Mouse (Mus musculus): ENCODE results near the gene Magi2.
"Not testable (repeated sequence)": the region's sequence is repeated elsewhere in the genome, so short reads cannot be mapped to it uniquely, and the experiment has no call there.

The Magi2 gene

GRCm38 (mm10) chr5:20676193-20676871 lies 1449.5 kb downstream of the Magi2 start:
- peak; percentile 64 for DNase-seq

DNA sequence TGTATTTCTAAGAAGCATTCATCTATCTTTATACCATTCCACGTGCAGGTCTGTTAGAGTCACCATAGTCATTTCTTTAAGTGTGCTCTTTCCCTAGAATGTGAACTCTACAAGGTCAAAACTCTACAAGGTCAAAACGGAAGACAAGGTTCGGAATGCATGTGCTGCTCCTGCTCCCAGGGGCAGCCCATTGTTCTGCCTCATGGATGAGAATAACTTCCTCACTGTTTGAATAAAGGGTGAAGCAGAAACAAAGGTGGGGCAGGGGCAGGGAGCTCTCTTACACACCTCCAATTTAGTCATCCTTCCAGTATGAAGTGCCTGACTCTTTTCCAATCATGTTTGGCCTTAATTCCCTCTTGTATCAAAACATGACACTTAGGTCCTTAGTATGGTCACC lies 1450.4 kb downstream of the Magi2 start:
- DNase-seq = no peak

DNA sequence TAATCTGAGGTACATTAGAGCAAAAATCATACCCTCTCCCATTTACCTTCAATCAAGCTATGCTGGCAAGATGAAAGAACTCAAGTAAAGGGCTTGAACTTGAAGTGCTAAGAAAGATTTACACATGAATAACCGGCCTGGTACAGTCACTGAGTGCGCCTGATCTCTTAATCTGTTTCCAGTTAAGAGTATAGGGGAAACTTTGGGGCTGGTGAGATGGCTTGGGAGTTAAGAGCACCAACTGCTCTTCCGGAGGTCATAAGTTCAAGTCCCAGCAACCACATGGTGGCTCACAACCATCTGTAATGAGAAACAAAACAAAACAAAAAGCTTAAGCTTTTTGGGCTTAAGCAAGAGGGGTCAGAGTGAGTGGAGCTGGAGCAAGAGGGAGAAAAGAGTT lies 1451.7 kb downstream of the Magi2 start:
- no peak for DNase-seq

DNA sequence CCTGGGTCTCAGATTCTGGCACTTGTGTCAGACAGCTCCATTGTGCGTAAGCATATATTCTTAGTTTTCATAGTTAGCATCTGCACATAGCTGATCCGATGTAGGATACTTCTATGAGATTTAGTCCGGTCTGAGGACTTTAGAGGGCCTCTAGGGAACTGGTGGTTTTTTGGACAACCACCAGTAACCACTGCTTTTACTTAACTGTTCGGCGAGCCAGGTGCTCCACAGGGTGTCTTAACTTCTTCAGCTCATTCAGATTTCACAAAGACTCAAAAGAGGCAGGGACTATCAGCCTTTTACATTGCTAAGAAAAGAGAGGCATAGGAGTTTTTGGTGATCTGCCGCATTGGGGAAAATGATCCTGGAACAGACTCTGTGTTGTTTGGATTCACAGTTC lies 1453.1 kb downstream of the Magi2 start:
- DNase-seq = no peak

DNA sequence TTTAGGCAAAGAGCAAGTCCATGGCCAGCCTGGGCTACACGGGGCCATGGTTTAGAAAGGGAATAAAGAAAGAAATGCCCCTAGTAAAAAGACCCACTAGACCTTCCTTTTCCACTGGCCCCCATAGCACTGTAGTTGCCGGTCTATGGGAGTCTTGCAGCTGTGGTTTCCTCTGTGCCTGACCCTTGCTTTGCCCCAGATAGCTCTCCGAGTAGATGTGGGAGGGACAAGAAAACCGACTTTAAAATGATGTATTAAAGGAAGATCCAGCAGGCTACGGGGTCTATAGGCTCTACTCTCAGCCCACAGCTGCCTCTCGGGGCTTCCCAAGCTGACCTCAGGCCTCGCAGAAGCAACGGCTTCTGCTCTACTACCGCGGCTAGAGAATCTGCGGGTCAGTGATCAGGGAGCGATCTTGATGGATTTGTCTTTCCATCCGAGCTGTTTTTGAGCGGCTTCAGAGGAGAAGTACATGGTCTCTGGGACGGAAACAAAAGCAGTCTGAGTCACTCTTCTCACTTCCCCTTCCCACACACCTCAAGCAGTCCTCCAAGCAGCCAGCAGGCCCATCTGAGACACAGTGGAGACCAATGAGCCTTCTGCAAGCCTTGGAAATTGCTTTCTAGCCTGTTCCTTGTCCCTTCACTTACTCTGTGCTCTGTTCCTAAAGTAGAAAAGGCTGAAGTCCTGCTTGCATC lies 1454.1 kb downstream of the Magi2 start:
- DNase-seq = peak; percentile 96

DNA sequence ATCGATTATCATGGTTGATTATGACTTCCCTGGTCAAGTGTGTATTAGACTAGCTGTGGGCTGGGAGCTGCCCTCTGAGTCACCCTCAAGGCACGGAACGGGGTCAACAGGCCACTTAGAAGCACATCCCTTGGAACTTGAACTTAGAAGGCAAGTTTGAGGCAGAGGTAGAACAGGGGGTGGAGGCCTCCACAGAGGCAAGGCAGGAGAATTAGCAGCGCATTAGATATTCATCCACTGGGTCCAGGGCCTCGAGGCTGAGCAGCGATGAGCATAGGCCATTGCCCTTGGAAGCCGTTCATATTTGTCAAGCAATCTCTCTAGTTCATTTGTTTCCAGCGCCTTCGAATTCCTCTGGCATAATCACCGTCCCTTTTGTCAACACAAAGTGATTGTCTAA lies 1454.8 kb downstream of the Magi2 start:
- DNase-seq = peak; percentile 83

DNA sequence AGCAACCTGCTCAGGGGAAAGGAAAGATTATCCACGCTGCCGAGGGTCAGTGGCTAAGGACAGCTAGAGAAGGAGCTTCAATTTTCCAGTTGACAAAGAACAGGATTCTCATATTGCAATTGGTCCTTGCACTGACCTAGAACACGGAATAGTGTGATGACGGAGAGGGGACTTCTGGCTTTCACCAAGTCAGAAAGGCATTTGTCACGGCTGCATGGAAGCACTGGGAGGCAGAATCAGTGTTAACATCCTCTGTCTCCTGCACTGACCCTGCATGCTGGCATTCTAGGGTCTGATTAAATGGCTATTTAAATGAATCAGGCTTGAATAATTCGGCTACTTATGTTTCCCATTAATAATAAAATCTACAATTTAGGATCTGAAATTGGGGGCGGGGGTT lies 1455.4 kb downstream of the Magi2 start:
- peak; percentile 52 for DNase-seq

GRCm38 (mm10) chr5:20684112-20684511 lies 1457.3 kb downstream of the Magi2 start:
- peak; percentile 41 for DNase-seq

GRCm38 (mm10) chr5:20692230-20692629 lies 1465.4 kb downstream of the Magi2 start:
- no peak for DNase-seq

DNA sequence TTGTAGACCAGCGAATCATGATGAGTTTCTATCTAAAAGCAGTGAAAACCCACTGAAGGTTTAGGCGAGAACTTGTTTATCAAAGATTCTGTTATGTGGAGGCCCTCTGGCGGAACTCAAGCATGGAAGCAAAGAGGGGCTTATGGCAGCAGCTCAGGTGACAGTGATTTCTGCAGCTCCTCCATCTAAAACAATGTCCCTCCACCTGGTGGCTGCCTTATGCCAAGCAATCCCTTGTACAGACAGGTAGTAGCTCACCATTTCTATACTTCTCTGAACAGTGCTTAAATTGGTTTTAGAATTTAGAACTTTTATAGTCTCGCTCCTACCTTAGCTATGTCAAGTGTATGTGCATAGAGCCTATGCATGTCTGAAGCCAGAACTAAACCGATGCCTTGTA lies 1472.3 kb downstream of the Magi2 start:
- no peak for DNase-seq

- peak; percentile 99 for DNase-seq
Observed at GRCm38 (mm10) chr5:20701483-20702421, 1474.9 kb downstream of the Magi2 start.

- peak; percentile 74 for DNase-seq
Observed at GRCm38 (mm10) chr5:20702480-20703303, 1475.9 kb downstream of the Magi2 start.

- no peak for DNase-seq
Observed at GRCm38 (mm10) chr5:20703304-20703700, 1476.5 kb downstream of the Magi2 start.

GRCm38 (mm10) chr5:20703971-20704575 lies 1477.2 kb downstream of the Magi2 start:
- DNase-seq = peak; percentile 72

GRCm38 (mm10) chr5:20704886-20705285 lies 1478.0 kb downstream of the Magi2 start:
- DNase-seq = peak; percentile 17

- peak; percentile 74 for DNase-seq
Observed at GRCm38 (mm10) chr5:20706322-20707282, 1479.8 kb downstream of the Magi2 start.

- DNase-seq = peak; percentile 60
Observed at GRCm38 (mm10) chr5:20710845-20711244, 1484.0 kb downstream of the Magi2 start.

DNA sequence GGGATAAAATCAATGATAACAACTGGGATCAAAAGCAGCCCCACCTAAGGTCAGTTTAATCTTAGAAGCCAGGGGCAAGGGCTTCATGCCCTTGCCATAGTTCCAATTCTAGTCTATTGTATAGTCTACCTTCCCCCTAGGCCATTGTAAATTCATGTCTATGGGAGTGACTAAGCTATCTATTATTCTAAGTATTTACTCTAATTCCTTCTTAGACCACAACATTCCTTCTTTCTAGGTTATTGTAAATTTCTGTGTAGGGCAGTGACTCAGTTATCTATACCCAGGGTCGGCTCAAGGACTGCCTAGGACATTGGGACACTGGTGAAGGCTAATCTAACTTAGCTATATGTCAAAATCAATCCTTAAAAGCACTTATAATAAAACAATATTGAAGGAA lies 1487.8 kb downstream of the Magi2 start:
- DNase-seq = not testable (repeated sequence)

- DNase-seq = peak; percentile 66
Observed at GRCm38 (mm10) chr5:20715980-20716379, 1489.1 kb downstream of the Magi2 start.

GRCm38 (mm10) chr5:20720201-20720900 lies 1493.5 kb downstream of the Magi2 start:
- DNase-seq = peak; percentile 96
